In the genomic region with DNA sequence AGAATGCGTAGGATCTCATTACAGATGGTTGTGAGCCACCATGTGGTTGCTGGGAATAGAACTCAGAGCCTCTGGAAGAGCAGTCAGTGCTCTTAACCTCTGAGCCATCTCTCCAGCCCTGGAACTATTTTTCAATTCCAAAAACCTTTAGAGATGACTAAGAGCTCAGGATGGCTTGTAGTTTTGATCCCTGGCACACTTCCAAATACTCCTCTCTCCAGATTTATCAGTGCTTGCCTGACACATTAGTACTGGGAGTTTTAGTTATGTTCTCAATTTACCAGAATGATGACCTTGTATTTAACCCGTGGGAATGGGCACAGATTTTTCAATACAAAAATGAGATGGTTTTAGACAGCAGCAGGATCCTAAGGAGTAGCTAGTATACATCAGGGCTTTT, we compare ENCODE assay signal across 28 mouse cellular contexts. TPM values are rescaled to one million over a fixed set of nuclear protein-coding genes. Genes with fewer than 3 reads are reported as not detected.
DNase-seq lines count a peak whose midpoint lies in the region.
"Had no signal": no experiment of that assay in that cellular context is flagged by ENCODE, and none has a peak within 500 bp of the region (broad histone marks: within the 10 kb centered on the region; RNA-seq: fewer than 3 reads in every experiment).

No protein-coding gene starts in this region.

- DNase-seq in adrenal gland, adult 2 months, result peak; percentile 33
- no peak for DNase-seq in adrenal gland, postnatal 10 days
- DNase-seq in 3T3-L1 (ENCODE audit: low read depth, low spot score), result peak; percentile 58
- DNase-seq in Muller cell, postnatal 12 days (ENCODE audit: inconsistent ontology term), result peak; percentile 39
- DNase-seq in retina, postnatal 1 day, result no peak
- no peak for DNase-seq in testis, postnatal 14 days (ENCODE audit: low spot score)
- DNase-seq: cerebellum, adult 11 months; cerebellum, adult 2 months; cerebellum, adult 9-11 months; cerebellum, postnatal 25 days; forebrain, postnatal 0 days; gastrocnemius, adult 2 months; gastrocnemius, postnatal 14 days; heart, adult 11 months; kidney, adult 11 months had no signal

RNA-seq across cellular contexts. Expression of a gene that starts 23.6 kb away (rescaled TPM):
- total RNA-seq in adrenal gland, adult 2 months (2021), result 1 to 10 TPM; 6.1 to 9.8 TPM
- polyA plus RNA-seq in adrenal gland, adult 2 months (2012; rRNA removed), result 5.3 and 5.6 TPM in 2 replicates
- 10 to 100 TPM in 1 of 2 experiments, 1 to 10 TPM in 1; 9.0 to 12.1 TPM for total RNA-seq in adrenal gland, postnatal 10 days (2021)

RNA-seq across cellular contexts. Expression of a gene that starts 24.1 kb away (rescaled TPM):
- under 1 TPM in 1 of 2 experiments, not detected in 1; 0.90 TPM for total RNA-seq in adrenal gland, adult 2 months (2021)
- 0.51 and 0.67 TPM in 2 replicates for polyA plus RNA-seq in adrenal gland, adult 2 months (2012; rRNA removed)
- total RNA-seq in adrenal gland, postnatal 10 days (2021), result under 1 TPM in 1 of 2 experiments, not detected in 1; 0.42 TPM
- total RNA-seq: adrenal gland, adult 18-20 months; common myeloid progenitor, adult 5-6 weeks; forebrain, postnatal 0 days; gastrocnemius, adult 2 months; heart, adult 8-10 months; heart, postnatal 25 days; hematopoietic stem cell, adult 5-6 weeks had no signal
- polyA plus RNA-seq: activated CD4-positive, CD25-positive, alpha-beta regulatory T cell, adult 4 months; embryonic facial prominence, embryonic 12.5 days; forebrain, embryonic 11.5 days; forebrain, embryonic 14.5 days; forebrain, postnatal 0 days; heart, embryonic 11.5 days; heart, embryonic 14.5 days; heart, postnatal 0 days; hindbrain, embryonic 12.5 days had no signal

RNA-seq across cellular contexts. Expression of a gene that starts 36.6 kb away (rescaled TPM):
- total RNA-seq in adrenal gland, adult 2 months (2021), result 10 to 100 TPM; 64.5 to 82.1 TPM
- polyA plus RNA-seq in adrenal gland, adult 2 months (2012; rRNA removed), result 89.4 and 93.5 TPM in 2 replicates
- 10 to 100 TPM; 20.4 to 23.4 TPM for total RNA-seq in adrenal gland, postnatal 10 days (2021)

Comparison
In these comparisons a context has a peak if more than half of its experiments do, and no peak if none do; other contexts are left out.
1. DNase-seq: peak in adrenal gland, adult 2 months (single experiment), 3T3-L1 (single experiment) and Muller cell, postnatal 12 days (single experiment); none in adrenal gland, postnatal 10 days (single experiment), retina, postnatal 1 day (single experiment) and testis, postnatal 14 days (single experiment).